Mouse (Mus musculus) CD4-positive, CD25-positive, alpha-beta regulatory T cell, adult 2 months (primary cell): Measurements from ENCODE around the gene Tppp3.

Source experiments
- DNase-seq: peaks from one replicate; pipeline ENCODE4 v3.0.0-alpha.2; 2012; ENCODE audit warnings: low read depth, low spot score

Gene Tppp3

GRCm38 (mm10) chr8:105433021-105433420 lies 38.3 kb downstream of the Tppp3 start:
- no peak for DNase-seq

- no peak for DNase-seq
These were observed 39.4 kb downstream of the Tppp3 start for GRCm38 (mm10) chr8:105431743-105432515.

- no peak for DNase-seq
These were observed 44.4 kb downstream of the Tppp3 start for GRCm38 (mm10) chr8:105426878-105427277.

GRCm38 (mm10) chr8:105422006-105422405 lies 49.3 kb downstream of the Tppp3 start:
- DNase-seq, result no peak

GRCm38 (mm10) chr8:105419800-105420199 lies 51.5 kb downstream of the Tppp3 start:
- DNase-seq, result no peak

GRCm38 (mm10) chr8:105418992-105419391 lies 52.3 kb downstream of the Tppp3 start:
- no peak for DNase-seq
